Mouse (Mus musculus) embryonic facial prominence, embryonic 14.5 days (tissue): ENCODE results near the gene Awat2. TPM values are rescaled to one million over a fixed set of nuclear protein-coding genes. Genes with fewer than 3 reads are reported as not detected.
A peak's percentile ranks its signal among the peaks of the same experiment; 100 is the strongest.

Source experiments
- microRNA counts: library from miRNA; unstranded; fragments of <30 nt; microRNA quantifications from one replicate; lab custom pipeline; 2017
- microRNA-seq: library from miRNA; unstranded; fragments of <30 nt; microRNA quantifications from one replicate; pipeline ENCODE4, GENCODE M21; 2016; ENCODE audit warnings: borderline number of aligned reads
- polyA plus RNA-seq: library from polyadenylated mRNA; unstranded; fragments of >200 nt; fragmentation: Nextera tagmentation; extraction: Ambion mirVana; gene quantifications from 2 replicates; pipeline ENCODE4 v1.2.1, GENCODE M21; 2014

Gene Awat2
- polyA plus RNA-seq, 1 experiment from 2014 or later = 0.81 TPM

MicroRNAs within 50 kb of the gene (microRNA counts, 519-probe panel; counts per million panel counts)
- 2,794 counts per million, percentile 62 among the panel's probes with 10 or more counts for microRNA mmu-miR-676 (lab: Ali Mortazavi, UCI)

Small RNA genes lying within 50 kb of the gene (microRNA-seq; reads per million reads assigned to microRNA genes)
- 1,123 reads per million, percentile 76 among the genes with 10 or more reads in this experiment for gene Mir676

Other genes starting within 250 kb of the Awat2 start
- not detected in 2 replicates for gene Otud6a, start 13.7 kb downstream of the Awat2 start, polyA plus RNA-seq
- 42.0 and 44.4 TPM in 2 replicates for gene Igbp1, start 51.6 kb upstream of the Awat2 start, polyA plus RNA-seq
- gene Dgat2l6, start 82.1 kb upstream of the Awat2 start, polyA plus RNA-seq = not detected in 2 replicates
- gene Awat1, start 129.5 kb upstream of the Awat2 start, polyA plus RNA-seq = not detected in 2 replicates
- gene P2ry4, start 152.2 kb upstream of the Awat2 start, polyA plus RNA-seq = 0.13 and 0.25 TPM in 2 replicates
- not detected in 2 replicates for gene Arr3, start 162.8 kb upstream of the Awat2 start, polyA plus RNA-seq
- gene Kif4, start 183.0 kb upstream of the Awat2 start, polyA plus RNA-seq = 21.3 and 28.9 TPM in 2 replicates
- 105 and 113 TPM in 2 replicates for gene Pdzd11, start 183.9 kb upstream of the Awat2 start, polyA plus RNA-seq